ENCODE assay signal across 8 mouse cellular contexts in genomic region chr17:15527811-15528136, GRCm38 (mm10). TPM values are rescaled to one million over a fixed set of nuclear protein-coding genes. Genes with fewer than 3 reads are reported as not detected.
A peak's percentile ranks its signal among the peaks of the same experiment; 100 is the strongest.
DNase-seq lines count a peak whose midpoint lies in the region; ATAC-seq and TF ChIP-seq lines count a peak whose summit lies in the region.

No protein-coding gene starts in this region.

- no peaks in the 10 kb centered on the region for H3K27me3 ChIP-seq in heart, embryonic 10.5 days (ENCODE audit: insufficient read depth, poor library complexity, severe bottlenecking)
- H3K27me3 ChIP-seq in C2C12 (ENCODE audit: control insufficient read depth, insufficient read depth, insufficient read length): no peaks in the 10 kb centered on the region
- no peaks in the 10 kb centered on the region for H3K27me3 ChIP-seq in forebrain, embryonic 14.5 days (replicated peaks; ENCODE audit: control insufficient read depth, insufficient read depth, low read length)
- H3K27me3 ChIP-seq in liver, embryonic 14.5 days (ENCODE audit: control insufficient read depth, insufficient read depth, low read length): no peaks in the 10 kb centered on the region

- H3K4me3 ChIP-seq in heart, embryonic 10.5 days: peak overlapping the region; percentile 91
- H3K4me3 ChIP-seq in C2C12 (ENCODE audit: insufficient read depth, poor library complexity, severe bottlenecking): peak overlapping the region; percentile 63
- peak overlapping the region; percentile 82 for H3K4me3 ChIP-seq in forebrain, embryonic 14.5 days (ENCODE audit: low read depth, low read length)
- H3K4me3 ChIP-seq in liver, embryonic 14.5 days (ENCODE audit: insufficient read depth in 1 of 2, low read depth in 2 of 2, low read length in 2 of 2): peak overlapping the region; percentile 86 to 88

- no peak overlapping the region for H3ac ChIP-seq in C2C12 (ENCODE audit: control insufficient read depth, insufficient read length, low read depth)

- no peak for ATAC-seq in forebrain, embryonic 14.5 days
- no peak for ATAC-seq in liver, embryonic 14.5 days (ENCODE audit: insufficient read depth)

- H3K79me2 ChIP-seq in C2C12 (ENCODE audit: control insufficient read depth, insufficient read depth): peaks cover 32% of the 10 kb centered on the region

- H3K9me3 ChIP-seq in heart, embryonic 10.5 days: no peaks in the 10 kb centered on the region
- H3K9me3 ChIP-seq in forebrain, embryonic 14.5 days (replicated peaks; ENCODE audit: control insufficient read depth, low read length): no peaks in the 10 kb centered on the region
- no peaks in the 10 kb centered on the region for H3K9me3 ChIP-seq in liver, embryonic 14.5 days (ENCODE audit: control insufficient read depth, low read length)

- H3K79me3 ChIP-seq in C2C12 (ENCODE audit: low read depth): peaks cover 12% of the 10 kb centered on the region

- peak overlapping the region; percentile 87 for H3K9ac ChIP-seq in forebrain, embryonic 14.5 days (ENCODE audit: low read length)
- H3K9ac ChIP-seq in liver, embryonic 14.5 days (replicated peaks): peak overlapping the region; percentile 72

- no peak for TF ChIP-seq CTCF in C2C12 (IDR thresholded peaks at IDR 0.05; ENCODE audit: control insufficient read depth, insufficient read depth, insufficient read length)
- TF ChIP-seq CTCF in liver, embryonic 14.5 days (IDR thresholded peaks at IDR 0.05; ENCODE audit: low read depth): no peak

- H3K27ac ChIP-seq in heart, embryonic 10.5 days: peak overlapping the region; percentile 91
- H3K27ac ChIP-seq in forebrain, embryonic 14.5 days (ENCODE audit: low read depth, low read length): no peak overlapping the region
- H3K27ac ChIP-seq in liver, embryonic 14.5 days: peak overlapping the region; percentile 77

- H3K36me3 ChIP-seq in heart, embryonic 10.5 days: peaks cover 26% of the 10 kb centered on the region
- peaks cover 30% of the 10 kb centered on the region for H3K36me3 ChIP-seq in C2C12 (ENCODE audit: control insufficient read depth, insufficient read depth)
- peaks cover 21% of the 10 kb centered on the region for H3K36me3 ChIP-seq in forebrain, embryonic 14.5 days (ENCODE audit: control insufficient read depth, insufficient read depth, low read length)
- H3K36me3 ChIP-seq in liver, embryonic 14.5 days (replicated peaks; ENCODE audit: control insufficient read depth, insufficient read depth, low read depth): peaks cover 4% of the 10 kb centered on the region

- WGBS in heart, embryonic 10.5 days: 53% methylated on average over 3 of the region's 3 CpGs
- WGBS in forebrain, embryonic 14.5 days: 61% methylated on average over 3 of the region's 3 CpGs
- 19% methylated on average over 3 of the region's 3 CpGs for WGBS in liver, embryonic 14.5 days (ENCODE audit: insufficient replicate concordance)

- DNase-seq in heart, embryonic 10.5 days (ENCODE audit: low spot score): no peak
- no peak for DNase-seq in heart, adult 11 months
- DNase-seq in forebrain, embryonic 14.5 days (ENCODE audit: low spot score): no peak
- DNase-seq in liver, embryonic 14.5 days (ENCODE audit: low read depth in 3 of 3, low spot score in 3 of 3): no peak
- no peak for DNase-seq in gastrocnemius, adult 18-20 months (ENCODE audit: low spot score)
- DNase-seq in cerebellum, adult 9-11 months: no peak
- DNase-seq in ovary, postnatal 14 days (ENCODE audit: low spot score): no peak

- no peak for TF ChIP-seq EP300 in liver, embryonic 14.5 days (IDR thresholded peaks at IDR 0.05; ENCODE audit: low read depth)

- H3K4me2 ChIP-seq in forebrain, embryonic 14.5 days (ENCODE audit: low read length): peak overlapping the region; percentile 74
- H3K4me2 ChIP-seq in liver, embryonic 14.5 days (ENCODE audit: low read depth): peak overlapping the region; percentile 97

- peaks cover 10% of the 10 kb centered on the region for H3K4me1 ChIP-seq in heart, embryonic 10.5 days
- H3K4me1 ChIP-seq in forebrain, embryonic 14.5 days (ENCODE audit: control insufficient read depth, insufficient read depth, low read length): peaks cover 5% of the 10 kb centered on the region; the same call in 1 of the 2 replicates
- H3K4me1 ChIP-seq in liver, embryonic 14.5 days (replicated peaks; ENCODE audit: control insufficient read depth in 2 of 2, insufficient read depth in 2 of 2, low read length in 1 of 2): peaks cover 6 to 11% of the 10 kb centered on the region in 2 experiments; a peak in 3 of 4 replicates

TF ChIP-seq in C2C12, 6 proteins besides CTCF, POLR2A, EP300 and RAD21:
- TF ChIP-seq MYOG (IDR thresholded peaks at IDR 0.05; ENCODE audit: control insufficient read depth, extremely low read depth, insufficient read length) (no peak), MYOD1 (IDR thresholded peaks at IDR 0.05; ENCODE audit: control insufficient read depth, insufficient read length, low read depth) (no peak)

RNA-seq across cellular contexts. Expression of gene Pdcd2, which starts 0.7 kb away (rescaled TPM):
- polyA plus RNA-seq in heart, embryonic 10.5 days (2016; fragmentation: Nextera tagmentation; extraction: Ambion mirVana): 29.5 and 46.6 TPM in 2 replicates
- polyA plus RNA-seq in C2C12 (2012; fragmentation: generic; extraction: Trizol): 42.5 TPM
- polyA plus RNA-seq in forebrain, embryonic 14.5 days (2014; fragmentation: Nextera tagmentation; extraction: Ambion mirVana): 64.4 and 68.5 TPM in 2 replicates
- polyA plus RNA-seq in liver, embryonic 14.5 days (2012; rRNA removed): 11.0 and 11.7 TPM in 2 replicates
- polyA plus RNA-seq in liver, embryonic 14.5 days (2014; fragmentation: Nextera tagmentation; extraction: Ambion mirVana): 20.5 and 26.3 TPM in 2 replicates
- total RNA-seq in gastrocnemius, adult 18-20 months (2021): 10 to 100 TPM; 13.8 to 19.2 TPM

RNA-seq across cellular contexts. Expression of gene Tbp, which starts 28.1 kb away (rescaled TPM):
- 34.4 and 45.1 TPM in 2 replicates for polyA plus RNA-seq in heart, embryonic 10.5 days (2016; fragmentation: Nextera tagmentation; extraction: Ambion mirVana)
- polyA plus RNA-seq in C2C12 (2012; fragmentation: generic; extraction: Trizol): 18.3 TPM
- 77.2 and 82.5 TPM in 2 replicates for polyA plus RNA-seq in forebrain, embryonic 14.5 days (2014; fragmentation: Nextera tagmentation; extraction: Ambion mirVana)
- polyA plus RNA-seq in liver, embryonic 14.5 days (2012; rRNA removed): 21.3 and 22.0 TPM in 2 replicates
- 19.9 and 24.0 TPM in 2 replicates for polyA plus RNA-seq in liver, embryonic 14.5 days (2014; fragmentation: Nextera tagmentation; extraction: Ambion mirVana)
- 1 to 10 TPM; 6.7 to 7.0 TPM for total RNA-seq in gastrocnemius, adult 18-20 months (2021)

RNA-seq across cellular contexts. Expression of gene Psmb1, which starts 28.2 kb away (rescaled TPM):
- 257 and 267 TPM in 2 replicates for polyA plus RNA-seq in heart, embryonic 10.5 days (2016; fragmentation: Nextera tagmentation; extraction: Ambion mirVana)
- polyA plus RNA-seq in C2C12 (2012; fragmentation: generic; extraction: Trizol): 216 TPM
- 283 and 324 TPM in 2 replicates for polyA plus RNA-seq in forebrain, embryonic 14.5 days (2014; fragmentation: Nextera tagmentation; extraction: Ambion mirVana)
- 42.5 and 85.5 TPM in 2 replicates for polyA plus RNA-seq in liver, embryonic 14.5 days (2012; rRNA removed)
- polyA plus RNA-seq in liver, embryonic 14.5 days (2014; fragmentation: Nextera tagmentation; extraction: Ambion mirVana): 167 and 173 TPM in 2 replicates
- total RNA-seq in gastrocnemius, adult 18-20 months (2021): 100 to 1,000 TPM; 105 to 115 TPM

RNA-seq across cellular contexts. Expression of gene Prdm9, which starts 36.4 kb away (rescaled TPM):
- polyA plus RNA-seq in heart, embryonic 10.5 days (2016; fragmentation: Nextera tagmentation; extraction: Ambion mirVana): 1.9 and 2.8 TPM in 2 replicates
- 0.43 TPM for polyA plus RNA-seq in C2C12 (2012; fragmentation: generic; extraction: Trizol)
- 0.77 TPM in 2 replicates for polyA plus RNA-seq in forebrain, embryonic 14.5 days (2014; fragmentation: Nextera tagmentation; extraction: Ambion mirVana)
- 0.41 and 0.64 TPM in 2 replicates for polyA plus RNA-seq in liver, embryonic 14.5 days (2012; rRNA removed)
- polyA plus RNA-seq in liver, embryonic 14.5 days (2014; fragmentation: Nextera tagmentation; extraction: Ambion mirVana): 0.11 and 0.35 TPM in 2 replicates
- 1 to 10 TPM; 2.2 to 3.0 TPM for total RNA-seq in gastrocnemius, adult 18-20 months (2021)
